Mouse (Mus musculus) kidney, embryonic 15.5 days (tissue): ENCODE data around the gene Dgkk. TPM values are rescaled to one million over a fixed set of nuclear protein-coding genes. Genes with fewer than 3 reads are reported as not detected.
A peak's percentile ranks its signal among the peaks of the same experiment; 100 is the strongest.
"Not testable (repeated sequence)": the region's sequence is repeated elsewhere in the genome, so short reads cannot be mapped to it uniquely, and the experiment has no call there.

Source experiments
- ATAC-seq: fragments of 200-750 bp; cut with Nextera tagmentation; replicated peaks from 2 replicates; pipeline ENCODE4 v1.8.0; 2017; ENCODE audit warnings: moderate TSS enrichment; ENCODE audit not compliant: low FRiP score
- H3K27ac ChIP-seq: fragments of 300-500 bp; sonication (generic); 2 replicates; pipeline ENCODE4 v1.5.1; 2015; ENCODE audit warnings: mild to moderate bottlenecking, inconsistent platforms
- H3K27me3 ChIP-seq: fragments of 300-500 bp; sonication (generic); 2 replicates; pipeline ENCODE4 v1.6.1; 2015; ENCODE audit warnings: inconsistent platforms
- H3K36me3 ChIP-seq: fragments of 300-500 bp; sonication (generic); 2 replicates; pipeline ENCODE4 v1.6.1; 2015; ENCODE audit warnings: inconsistent platforms
- H3K4me1 ChIP-seq: fragments of 300-500 bp; sonication (generic); 2 replicates; pipeline ENCODE4 v1.6.1; 2015; ENCODE audit warnings: inconsistent platforms
- H3K4me2 ChIP-seq: fragments of 300-500 bp; sonication (generic); 2 replicates; pipeline ENCODE4 v1.6.1; 2015; ENCODE audit warnings: moderate library complexity, mild to moderate bottlenecking, inconsistent platforms
- H3K4me3 ChIP-seq: fragments of 300-500 bp; sonication (generic); replicated peaks from 2 replicates; pipeline ENCODE4 v1.5.1; 2015; ENCODE audit warnings: mild to moderate bottlenecking, inconsistent platforms
- H3K9ac ChIP-seq: fragments of 300-500 bp; sonication (generic); 2 replicates; pipeline ENCODE4 v1.6.1; 2015; ENCODE audit warnings: mild to moderate bottlenecking, inconsistent platforms
- H3K9me3 ChIP-seq: fragments of 300-500 bp; sonication (generic); replicated peaks from 2 replicates; pipeline ENCODE4 v1.6.1; 2016; ENCODE audit warnings: inconsistent platforms
- WGBS: fragments of 180-500 bp; shearing (Covaris S2); methylation state at CpG from one replicate; pipeline ENCODE4 v1.1.7; 2015; ENCODE audit warnings: mixed read lengths; 5-methylcytosine and 5-hydroxymethylcytosine counted together
- polyA plus RNA-seq: library from polyadenylated mRNA; unstranded; fragments of >200 nt; fragmentation: Nextera tagmentation; extraction: Ambion mirVana; gene quantifications from 2 replicates; pipeline ENCODE4 v1.2.1, GENCODE M21; 2015

Dgkk gene
- polyA plus RNA-seq: 0.19 and 0.78 TPM in 2 replicates

GRCm38 (mm10) chrX:6779006-6779405, at the start of gene Dgkk:
Dgkk (plus strand) TSS chrX:6779306.
- H3K4me1 ChIP-seq, ATAC-seq, H3K36me3 ChIP-seq, H3K9me3 ChIP-seq, H3K9ac ChIP-seq, H3K27ac ChIP-seq: not testable (repeated sequence)
- 19% methylated on average over 18 of the region's 30 CpGs for WGBS
- Histone ChIP-seq H3K27me3 (peaks cover 30% of the 10 kb centered on the region), H3K4me3 (peak within 1 kb of the TSS; percentile 41), H3K4me2 (peak within 1 kb of the TSS; percentile 69)

GRCm38 (mm10) chrX:6733998-6734397, 45.1 kb upstream of the Dgkk start:
- WGBS: 72% methylated on average over 3 of the region's 3 CpGs
- Histone ChIP-seq H3K36me3 (no peaks in the 10 kb centered on the region), H3K9me3 (no peaks in the 10 kb centered on the region), H3K4me2 (no peak overlapping the region), H3K4me1 (no peaks in the 10 kb centered on the region), H3K9ac (no peak overlapping the region), H3K27me3 (no peaks in the 10 kb centered on the region), H3K4me3 (no peak overlapping the region), H3K27ac (no peak overlapping the region)
- no peak for ATAC-seq

GRCm38 (mm10) chrX:6750714-6751113, 28.4 kb upstream of the Dgkk start:
- 62% methylated on average over 1 of the region's 1 CpGs for WGBS
- H3K9ac ChIP-seq: no peak overlapping the region
- H3K9me3 ChIP-seq: no peaks in the 10 kb centered on the region
- H3K4me3 ChIP-seq: no peak overlapping the region
- ATAC-seq: no peak
- no peak overlapping the region for H3K4me2 ChIP-seq
- no peak overlapping the region for H3K27ac ChIP-seq
- no peaks in the 10 kb centered on the region for H3K27me3 ChIP-seq
- 0 out of 2 replicates have a peak, but pooled peaks cover 3% of the 10 kb centered on the region for H3K4me1 ChIP-seq
- H3K36me3 ChIP-seq: no peaks in the 10 kb centered on the region

GRCm38 (mm10) chrX:6751549-6752047, 27.5 kb upstream of the Dgkk start:
- WGBS: 35% methylated on average over 6 of the region's 6 CpGs
- Histone ChIP-seq H3K4me2 (no peak overlapping the region), H3K9ac (no peak overlapping the region), H3K27ac (no peak overlapping the region), H3K4me3 (no peak overlapping the region), H3K27me3 (no peaks in the 10 kb centered on the region), H3K36me3 (no peaks in the 10 kb centered on the region), H3K4me1 (0 out of 2 replicates have a peak, but pooled peaks cover 3% of the 10 kb centered on the region), H3K9me3 (no peaks in the 10 kb centered on the region)
- peak; percentile 67; the same call in 1 of the 2 replicates for ATAC-seq

GRCm38 (mm10) chrX:6777489-6778249, 1.4 kb upstream of the Dgkk start:
- Histone ChIP-seq H3K9me3 (no peaks in the 10 kb centered on the region), H3K27me3 (peaks cover 30% of the 10 kb centered on the region), H3K4me2 (peak overlapping the region; percentile 69), H3K27ac (no peak overlapping the region), H3K36me3 (no peaks in the 10 kb centered on the region), H3K9ac (no peak overlapping the region), H3K4me3 (peak overlapping the region; percentile 41), H3K4me1 (peaks cover 9% of the 10 kb centered on the region; the same call in 1 of the 2 replicates)
- ATAC-seq: no peak
- WGBS: 21% methylated on average over 13 of the region's 13 CpGs

- Histone ChIP-seq H3K36me3 (no peaks in the 10 kb centered on the region), H3K27ac (no peak overlapping the region), H3K4me2 (peak overlapping the region; percentile 69), H3K4me1 (peaks cover 9% of the 10 kb centered on the region; the same call in 1 of the 2 replicates), H3K9ac (no peak overlapping the region), H3K9me3 (no peaks in the 10 kb centered on the region), H3K4me3 (peak overlapping the region; percentile 41), H3K27me3 (peaks cover 30% of the 10 kb centered on the region)
- peak; percentile 82 for ATAC-seq
- WGBS: 24% methylated on average over 22 of the region's 24 CpGs
These were observed 862 bp upstream of the Dgkk start for GRCm38 (mm10) chrX:6778250-6778637.

- H3K9ac ChIP-seq: no peak overlapping the region
- H3K9me3 ChIP-seq: no peaks in the 10 kb centered on the region
- 25% methylated on average over 16 of the region's 16 CpGs for WGBS
- peak; percentile 49; the same call in 1 of the 2 replicates for ATAC-seq
- H3K36me3 ChIP-seq: no peaks in the 10 kb centered on the region
- peaks cover 9% of the 10 kb centered on the region; the same call in 1 of the 2 replicates for H3K4me1 ChIP-seq
- peaks cover 30% of the 10 kb centered on the region for H3K27me3 ChIP-seq
- H3K4me3 ChIP-seq: peak overlapping the region; percentile 21; the same call in 1 of the 2 replicates
- H3K27ac ChIP-seq: no peak overlapping the region
- peak overlapping the region; percentile 53 for H3K4me2 ChIP-seq
These were observed 948 bp downstream of the Dgkk start for GRCm38 (mm10) chrX:6779969-6780539.

GRCm38 (mm10) chrX:6832553-6832952, 53.4 kb downstream of the Dgkk start:
- H3K4me1 ChIP-seq: no peaks in the 10 kb centered on the region
- no peak overlapping the region for H3K4me3 ChIP-seq
- 35% methylated on average over 2 of the region's 2 CpGs for WGBS
- no peak overlapping the region for H3K27ac ChIP-seq
- H3K27me3 ChIP-seq: no peaks in the 10 kb centered on the region
- H3K9ac ChIP-seq: no peak overlapping the region
- H3K4me2 ChIP-seq: no peak overlapping the region
- no peaks in the 10 kb centered on the region for H3K36me3 ChIP-seq
- H3K9me3 ChIP-seq: no peaks in the 10 kb centered on the region
- no peak for ATAC-seq

GRCm38 (mm10) chrX:6853466-6853865, 74.4 kb downstream of the Dgkk start:
- Histone ChIP-seq H3K4me1 (no peaks in the 10 kb centered on the region), H3K9ac (no peak overlapping the region), H3K27ac (no peak overlapping the region), H3K4me3 (no peak overlapping the region), H3K4me2 (no peak overlapping the region), H3K27me3 (no peaks in the 10 kb centered on the region), H3K9me3 (no peaks in the 10 kb centered on the region), H3K36me3 (no peaks in the 10 kb centered on the region)
- no peak for ATAC-seq
- 52% methylated on average over 3 of the region's 3 CpGs for WGBS

- Histone ChIP-seq H3K4me1 (no peaks in the 10 kb centered on the region), H3K36me3 (no peaks in the 10 kb centered on the region), H3K4me3 (no peak overlapping the region), H3K9me3 (no peaks in the 10 kb centered on the region), H3K4me2 (no peak overlapping the region), H3K9ac (no peak overlapping the region), H3K27ac (no peak overlapping the region), H3K27me3 (no peaks in the 10 kb centered on the region)
- ATAC-seq: no peak
- 82% methylated on average over 5 of the region's 5 CpGs for WGBS
These were observed 75.0 kb downstream of the Dgkk start for GRCm38 (mm10) chrX:6854136-6854535.

- Histone ChIP-seq H3K27ac (no peak overlapping the region), H3K4me1 (no peaks in the 10 kb centered on the region), H3K4me3 (no peak overlapping the region), H3K9me3 (no peaks in the 10 kb centered on the region), H3K4me2 (no peak overlapping the region), H3K9ac (no peak overlapping the region), H3K27me3 (no peaks in the 10 kb centered on the region), H3K36me3 (no peaks in the 10 kb centered on the region)
- 35% methylated on average over 5 of the region's 5 CpGs for WGBS
- ATAC-seq: no peak
These were observed 114.8 kb downstream of the Dgkk start for GRCm38 (mm10) chrX:6893933-6894332.

GRCm38 (mm10) chrX:6911047-6911446, 131.9 kb downstream of the Dgkk start:
- Histone ChIP-seq H3K4me3 (no peak overlapping the region), H3K36me3 (no peaks in the 10 kb centered on the region), H3K4me2 (no peak overlapping the region), H3K9ac (no peak overlapping the region), H3K9me3 (no peaks in the 10 kb centered on the region), H3K27me3 (no peaks in the 10 kb centered on the region), H3K27ac (no peak overlapping the region), H3K4me1 (no peaks in the 10 kb centered on the region)
- ATAC-seq: no peak
- WGBS: 87% methylated on average over 2 of the region's 2 CpGs
